In genomic region chr9:35559009-35559890, GRCm38 (mm10) we compare ENCODE assay signal across 8 mouse cellular contexts. TPM values are rescaled to one million over a fixed set of nuclear protein-coding genes. Genes with fewer than 3 reads are reported as not detected.
DNase-seq lines count a peak whose midpoint lies in the region; ATAC-seq lines count a peak whose summit lies in the region.

No protein-coding gene starts in this region.

- H3K4me3 ChIP-seq in hindbrain, embryonic 13.5 days: peak overlapping the region; percentile 64

- H3K9me3 ChIP-seq in hindbrain, embryonic 13.5 days: no peaks in the 10 kb centered on the region

- peaks cover 29% of the 10 kb centered on the region for H3K4me1 ChIP-seq in hindbrain, embryonic 13.5 days (replicated peaks)

- peak; percentile 90 for ATAC-seq in hindbrain, embryonic 13.5 days (ENCODE audit: low FRiP score)

- peak overlapping the region; percentile 85 for H3K27ac ChIP-seq in hindbrain, embryonic 13.5 days

- 2% methylated on average over 31 of the region's 31 CpGs for WGBS in hindbrain, embryonic 13.5 days

- peak overlapping the region; percentile 80 for H3K9ac ChIP-seq in hindbrain, embryonic 13.5 days

- peak overlapping the region; percentile 89 for H3K4me2 ChIP-seq in hindbrain, embryonic 13.5 days

- H3K27me3 ChIP-seq in hindbrain, embryonic 13.5 days: peaks cover 8% of the 10 kb centered on the region

- DNase-seq in R1 (ENCODE audit: low read depth, low spot score): peak; percentile 93
- peak; percentile 94 to 95 for DNase-seq in cerebellum, postnatal 10 days
- peak; percentile 73 to 85 for DNase-seq in frontal cortex, postnatal 10 days (ENCODE audit: low spot score in 2 of 2)
- peak; percentile 81 to 93 for DNase-seq in layer of hippocampus, postnatal 14 days (ENCODE audit: low spot score in 2 of 2)
- peak; percentile 80 for DNase-seq in lung, postnatal 10 days
- DNase-seq in ovary, postnatal 14 days (ENCODE audit: low spot score): peak; percentile 51
- DNase-seq in thymus, postnatal 10 days (ENCODE audit: low spot score in 2 of 2): peak; percentile 77 to 81

- H3K36me3 ChIP-seq in hindbrain, embryonic 13.5 days: peaks cover 25% of the 10 kb centered on the region

RNA-seq across cellular contexts. Expression of gene Pus3, which starts 0.9 kb away (rescaled TPM):
- polyA plus RNA-seq in hindbrain, embryonic 13.5 days (2015; fragmentation: Nextera tagmentation; extraction: Ambion mirVana): 15.1 and 18.1 TPM in 2 replicates
- 10 to 100 TPM; 12.7 to 13.7 TPM for total RNA-seq in layer of hippocampus, postnatal 14 days (2021)

RNA-seq across cellular contexts. Expression of gene Ddx25, which starts 0.9 kb away (rescaled TPM):
- 23.5 and 24.1 TPM in 2 replicates for polyA plus RNA-seq in hindbrain, embryonic 13.5 days (2015; fragmentation: Nextera tagmentation; extraction: Ambion mirVana)
- 10 to 100 TPM; 13.8 to 14.7 TPM for total RNA-seq in layer of hippocampus, postnatal 14 days (2021)

RNA-seq across cellular contexts. Expression of gene Pate2, which starts 10.8 kb away (rescaled TPM):
- polyA plus RNA-seq in hindbrain, embryonic 13.5 days (2015; fragmentation: Nextera tagmentation; extraction: Ambion mirVana): 1.5 and 2.2 TPM in 2 replicates
- total RNA-seq in layer of hippocampus, postnatal 14 days (2021): 1 to 10 TPM in 1 of 2 experiments, under 1 TPM in 1; 0.74 to 1.6 TPM

RNA-seq across cellular contexts. Expression of gene Hyls1, which starts 10.9 kb away (rescaled TPM):
- 19.7 and 21.3 TPM in 2 replicates for polyA plus RNA-seq in hindbrain, embryonic 13.5 days (2015; fragmentation: Nextera tagmentation; extraction: Ambion mirVana)
- total RNA-seq in layer of hippocampus, postnatal 14 days (2021): 10 to 100 TPM in 1 of 2 experiments, 1 to 10 TPM in 1; 9.2 to 10.6 TPM

RNA-seq across cellular contexts. Expression of gene Gm1113, which starts 41.2 kb away (rescaled TPM):
- not detected in 2 replicates for polyA plus RNA-seq in hindbrain, embryonic 13.5 days (2015; fragmentation: Nextera tagmentation; extraction: Ambion mirVana)
- not detected for total RNA-seq in layer of hippocampus, postnatal 14 days (2021)

Comparison
In these comparisons a context has a peak if more than half of its experiments do, and no peak if none do; other contexts are left out.
1. Peak in every context shown above with its lines: DNase-seq, ATAC-seq, H3K4me3 ChIP-seq and H3K27ac ChIP-seq.